Mouse (Mus musculus) heart, adult 2 months (tissue): ENCODE data around the gene Map3k5.
A peak's percentile ranks its signal among the peaks of the same experiment; 100 is the strongest.

Experiments
- CTCF ChIP-seq: fragments of 200-600 bp; IDR thresholded peaks from 2 replicates; pipeline ENCODE4 v1.8.1; 2022; ENCODE audit warnings: antibody characterized with exemption, mild to moderate bottlenecking, moderate library complexity
- EP300 ChIP-seq: fragments of 200-500 bp; IDR thresholded peaks from 2 replicates; pipeline ENCODE4 v1.6.1; 2011; ENCODE audit warnings: low read depth, low read length, control low read depth; ENCODE audit not compliant: insufficient read depth

GRCm38 (mm10) chr10:20148773-20149120 is 214.5 kb downstream of the Map3k5 start:
- peak; percentile 61 for TF ChIP-seq CTCF
- TF ChIP-seq EP300, result no peak
